Mouse (Mus musculus): ENCODE measurements around the gene 4930524B15Rik.

DNA sequence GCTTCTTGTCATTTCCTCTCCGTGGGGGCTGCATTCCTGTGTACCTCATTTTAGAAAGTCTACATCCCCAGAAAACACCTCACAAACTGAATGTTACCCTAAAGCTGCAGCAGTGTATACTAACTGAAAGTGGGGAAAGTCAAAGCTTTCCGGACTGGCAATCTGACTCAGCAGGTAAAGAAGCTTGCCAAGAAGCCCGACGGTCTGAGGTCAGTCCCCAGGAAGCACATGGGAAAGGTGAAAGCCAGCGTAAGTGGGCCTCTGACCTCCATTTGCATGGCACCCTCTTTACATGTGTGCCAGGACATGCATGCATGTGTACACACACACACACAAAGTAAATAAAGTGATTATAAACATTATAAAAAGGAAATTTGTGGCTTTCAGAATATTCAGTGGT lies 10.3 kb downstream of the 4930524B15Rik start:
- no peak for TF ChIP-seq GATA1 (IDR thresholded peaks at IDR 0.05; ENCODE audit: low read length)
- TF ChIP-seq TAL1 (IDR thresholded peaks at IDR 0.05; ENCODE audit: low read length) = no peak
